Mouse (Mus musculus): ENCODE data around the gene Nrp2. TPM values are rescaled to one million over a fixed set of nuclear protein-coding genes. Genes with fewer than 3 reads are reported as not detected.
A peak's percentile ranks its signal among the peaks of the same experiment; 100 is the strongest.

Gene Nrp2
- polyA plus RNA-seq, 1 experiment: 17.1 TPM

DNA sequence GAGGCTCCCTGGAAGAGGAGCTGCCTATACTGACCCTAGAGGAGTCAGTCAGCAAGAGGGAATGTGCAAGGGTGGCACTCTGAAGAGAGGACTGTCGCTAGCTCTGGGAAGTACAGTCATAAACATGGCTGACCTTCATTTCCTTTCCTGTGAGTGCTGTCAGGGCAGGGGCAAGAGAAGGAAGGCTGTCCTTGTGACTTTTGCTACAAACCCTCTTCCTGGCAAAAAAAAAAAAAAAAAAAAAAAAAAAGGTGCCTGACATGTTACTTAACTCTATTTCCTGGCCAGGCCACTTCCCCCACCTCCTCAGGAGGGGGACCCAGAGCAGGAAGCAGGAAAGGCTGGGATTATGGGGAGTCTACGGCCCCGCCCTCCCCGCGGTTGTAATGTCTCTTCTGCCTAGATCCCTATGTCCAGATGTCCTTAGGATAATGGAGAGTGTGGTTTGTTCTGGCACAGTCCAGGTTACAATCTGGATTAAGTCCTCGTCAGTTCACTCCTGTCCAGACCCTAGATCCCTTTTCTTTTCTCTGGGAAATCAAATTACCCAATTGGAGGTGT, 21.5 kb downstream of the Nrp2 start:
- TF ChIP-seq CTCF (conservative IDR thresholded peaks at IDR 0.05; ENCODE audit: insufficient read depth, insufficient read length, low read depth, low read length) (no peak), POLR2A (IDR thresholded peaks at IDR 0.05; ENCODE audit: low read depth, low read length) (no peak)
- no peaks in the 10 kb centered on the region for H3K27me3 ChIP-seq (replicated peaks; ENCODE audit: control insufficient read depth, insufficient read depth, low read length)
- DNase-seq: peak; percentile 86
- WGBS: 56% methylated on average over 6 of the region's 6 CpGs
- no peaks in the 10 kb centered on the region for H3K36me3 ChIP-seq (ENCODE audit: control insufficient read depth, insufficient read depth, low read length)
- no peak overlapping the region for H3K4me3 ChIP-seq (ENCODE audit: insufficient read depth, low read depth, low read length)
- H3K4me1 ChIP-seq (ENCODE audit: control insufficient read depth, insufficient read depth, low read length): peaks cover 11% of the 10 kb centered on the region; the same call in 1 of the 2 replicates
- peak overlapping the region; percentile 81 for H3K27ac ChIP-seq (ENCODE audit: insufficient read depth, low read depth, low read length)

DNA sequence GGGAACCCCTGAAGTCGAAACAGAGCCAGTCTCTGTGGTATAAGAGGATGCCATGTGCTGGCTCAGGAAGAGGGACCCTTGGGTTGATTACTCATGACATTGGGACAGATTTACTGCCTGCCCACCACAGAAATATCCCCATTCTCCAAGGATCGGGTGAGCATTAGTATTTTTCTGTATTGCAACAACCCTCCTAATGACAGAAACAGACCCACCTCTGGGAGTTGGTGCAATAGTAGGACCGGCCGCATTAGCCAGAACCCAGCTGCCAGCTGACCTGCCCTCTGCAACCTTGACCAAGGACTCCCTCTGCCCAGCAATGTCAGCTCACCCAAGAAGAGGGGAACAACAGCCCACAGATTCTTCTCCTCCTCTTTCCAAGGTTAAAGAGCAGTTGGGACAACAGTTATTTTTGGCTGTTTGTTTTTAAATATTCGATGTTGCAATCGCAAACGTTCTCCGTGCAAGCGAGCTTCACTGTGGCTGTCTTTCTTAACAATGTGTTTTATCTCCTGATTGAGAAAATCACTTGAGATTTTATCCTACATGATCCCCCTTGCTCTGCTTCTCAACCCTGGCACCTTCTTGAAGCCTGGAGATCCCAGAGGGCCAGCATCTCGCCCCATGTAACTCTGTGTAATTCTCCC, 22.1 kb downstream of the Nrp2 start:
- TF ChIP-seq CTCF (conservative IDR thresholded peaks at IDR 0.05; ENCODE audit: insufficient read depth, insufficient read length, low read depth, low read length): no peak
- TF ChIP-seq POLR2A (IDR thresholded peaks at IDR 0.05; ENCODE audit: low read depth, low read length): no peak
- 53% methylated on average over 10 of the region's 10 CpGs for WGBS
- peak overlapping the region; percentile 81 for H3K27ac ChIP-seq (ENCODE audit: insufficient read depth, low read depth, low read length)
- H3K4me3 ChIP-seq (ENCODE audit: insufficient read depth, low read depth, low read length): no peak overlapping the region
- H3K36me3 ChIP-seq (ENCODE audit: control insufficient read depth, insufficient read depth, low read length): no peaks in the 10 kb centered on the region
- H3K4me1 ChIP-seq (ENCODE audit: control insufficient read depth, insufficient read depth, low read length): peaks cover 11% of the 10 kb centered on the region; the same call in 1 of the 2 replicates
- no peak for DNase-seq
- H3K27me3 ChIP-seq (replicated peaks; ENCODE audit: control insufficient read depth, insufficient read depth, low read length): no peaks in the 10 kb centered on the region

DNA sequence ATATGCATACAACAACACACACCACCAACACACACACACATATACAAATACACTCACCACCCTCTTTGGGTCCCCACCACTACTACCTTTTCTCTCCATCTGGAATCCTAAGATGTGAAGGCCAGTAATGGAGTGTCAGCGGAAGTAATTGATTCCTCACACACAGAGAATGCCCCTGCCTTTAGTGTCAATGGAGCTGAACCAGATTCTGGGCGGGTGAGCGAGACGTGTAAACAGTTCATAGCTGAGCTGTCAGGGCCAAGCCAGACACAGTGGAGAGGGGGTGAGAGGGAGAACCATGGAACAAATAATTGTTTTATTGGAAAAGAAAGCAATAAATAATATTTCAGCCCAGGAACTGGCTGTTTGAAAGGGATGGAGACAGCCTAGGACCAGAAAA, 24.1 kb downstream of the Nrp2 start:
- Histone ChIP-seq H3K27me3 (replicated peaks; ENCODE audit: control insufficient read depth, insufficient read depth, low read length) (no peaks in the 10 kb centered on the region), H3K36me3 (ENCODE audit: control insufficient read depth, insufficient read depth, low read length) (no peaks in the 10 kb centered on the region), H3K4me3 (ENCODE audit: insufficient read depth, low read depth, low read length) (no peak overlapping the region), H3K4me1 (ENCODE audit: control insufficient read depth, insufficient read depth, low read length) (peaks cover 8% of the 10 kb centered on the region; the same call in 1 of the 2 replicates), H3K27ac (ENCODE audit: insufficient read depth, low read depth, low read length) (peak overlapping the region; percentile 32; the same call in 1 of the 2 replicates)
- no peak for DNase-seq
- TF ChIP-seq CTCF (conservative IDR thresholded peaks at IDR 0.05; ENCODE audit: insufficient read depth, insufficient read length, low read depth, low read length) (no peak), POLR2A (IDR thresholded peaks at IDR 0.05; ENCODE audit: low read depth, low read length) (no peak)
- WGBS: 60% methylated on average over 4 of the region's 4 CpGs

DNA sequence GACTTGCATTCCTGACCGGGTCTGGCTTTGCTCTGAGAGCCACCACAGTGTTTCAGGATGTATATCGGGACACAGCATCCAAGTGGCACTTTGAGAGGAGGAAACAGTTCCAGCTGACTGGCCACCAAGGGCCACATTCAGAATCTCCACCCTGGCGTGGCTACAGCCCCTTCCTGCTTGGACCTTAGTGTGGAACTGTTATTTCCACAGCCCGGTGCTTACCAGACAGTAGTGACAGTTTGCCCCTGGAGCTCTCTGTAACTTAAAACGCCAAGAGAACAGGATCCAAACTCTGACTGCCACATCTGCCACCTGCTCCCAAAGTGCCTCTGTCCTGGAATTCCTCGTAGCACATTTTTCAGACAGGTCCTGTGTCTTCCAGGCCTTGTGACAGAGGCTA, 25.3 kb downstream of the Nrp2 start:
- Histone ChIP-seq H3K27ac (ENCODE audit: insufficient read depth, low read depth, low read length) (peak overlapping the region; percentile 45), H3K4me1 (ENCODE audit: control insufficient read depth, insufficient read depth, low read length) (peaks cover 8% of the 10 kb centered on the region; the same call in 1 of the 2 replicates), H3K27me3 (replicated peaks; ENCODE audit: control insufficient read depth, insufficient read depth, low read length) (no peaks in the 10 kb centered on the region), H3K36me3 (ENCODE audit: control insufficient read depth, insufficient read depth, low read length) (no peaks in the 10 kb centered on the region), H3K4me3 (ENCODE audit: insufficient read depth, low read depth, low read length) (no peak overlapping the region)
- no peak for TF ChIP-seq CTCF (conservative IDR thresholded peaks at IDR 0.05; ENCODE audit: insufficient read depth, insufficient read length, low read depth, low read length)
- TF ChIP-seq POLR2A (IDR thresholded peaks at IDR 0.05; ENCODE audit: low read depth, low read length): no peak
- no peak for DNase-seq
- WGBS: 31% methylated on average over 6 of the region's 6 CpGs

DNA sequence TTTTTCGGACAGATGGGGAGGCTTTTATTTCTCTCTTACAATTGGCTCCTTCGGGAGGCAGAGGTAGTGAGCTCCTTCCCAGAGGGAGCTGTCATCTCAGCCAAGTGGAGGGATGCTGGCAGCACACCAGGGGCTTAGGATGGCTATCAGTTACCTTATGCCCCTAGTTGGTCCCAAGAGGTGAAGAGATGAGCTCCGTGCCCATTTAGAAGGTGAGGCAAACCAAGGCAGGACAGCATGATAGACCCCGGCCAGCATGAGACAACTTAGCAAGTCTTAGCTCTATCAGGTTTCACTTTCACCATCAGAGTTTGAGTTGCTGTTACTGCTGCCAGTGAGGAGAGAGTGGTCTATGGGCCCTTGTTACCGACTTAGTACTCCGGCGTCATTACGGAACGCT, 25.8 kb downstream of the Nrp2 start:
- TF ChIP-seq CTCF (conservative IDR thresholded peaks at IDR 0.05; ENCODE audit: insufficient read depth, insufficient read length, low read depth, low read length) (no peak), POLR2A (IDR thresholded peaks at IDR 0.05; ENCODE audit: low read depth, low read length) (no peak)
- Histone ChIP-seq H3K27ac (ENCODE audit: insufficient read depth, low read depth, low read length) (peak overlapping the region; percentile 45; the same call in 1 of the 2 replicates), H3K4me1 (ENCODE audit: control insufficient read depth, insufficient read depth, low read length) (peaks cover 8% of the 10 kb centered on the region; the same call in 1 of the 2 replicates), H3K36me3 (ENCODE audit: control insufficient read depth, insufficient read depth, low read length) (no peaks in the 10 kb centered on the region), H3K27me3 (replicated peaks; ENCODE audit: control insufficient read depth, insufficient read depth, low read length) (no peaks in the 10 kb centered on the region), H3K4me3 (ENCODE audit: insufficient read depth, low read depth, low read length) (no peak overlapping the region)
- DNase-seq: no peak
- 61% methylated on average over 9 of the region's 9 CpGs for WGBS

DNA sequence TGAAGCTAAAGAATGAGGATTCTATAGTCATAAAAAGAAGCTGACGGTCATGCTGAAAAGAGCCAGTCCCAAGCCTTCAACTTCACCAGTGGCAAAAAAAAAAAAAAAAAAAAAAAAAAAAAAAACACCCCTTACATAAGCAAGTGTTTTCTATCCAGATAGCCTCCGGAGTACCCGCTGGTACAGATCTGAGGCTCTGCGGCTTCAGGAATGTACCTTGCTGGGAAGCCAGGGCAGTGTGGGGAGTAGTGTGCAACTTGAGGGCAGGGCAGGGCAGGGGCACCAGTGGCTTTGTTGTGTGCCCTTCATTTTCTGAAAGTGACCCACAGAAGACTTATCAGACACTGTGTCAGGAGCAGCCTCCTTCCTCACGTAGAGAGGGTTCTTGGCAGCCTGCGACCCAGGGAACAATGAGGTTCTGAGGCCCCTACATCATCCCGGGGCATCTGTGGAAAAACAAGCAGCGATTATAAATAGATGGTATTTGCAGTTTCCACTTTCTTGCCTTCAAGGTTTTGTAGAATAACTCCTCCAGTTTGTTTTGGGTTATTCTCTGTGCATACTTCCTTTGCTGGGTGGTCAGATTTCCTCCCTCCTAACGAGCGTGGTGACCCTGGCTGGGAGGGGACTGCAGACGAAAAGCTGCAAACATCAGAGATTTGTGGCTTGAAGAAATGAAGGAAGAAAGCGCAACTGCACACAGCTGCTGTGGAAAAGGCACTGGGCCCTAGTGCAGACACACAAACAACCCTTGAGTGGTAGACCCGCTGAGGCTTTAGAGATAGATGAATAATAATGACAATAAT, 26.5 kb downstream of the Nrp2 start:
- Histone ChIP-seq H3K36me3 (ENCODE audit: control insufficient read depth, insufficient read depth, low read length) (no peaks in the 10 kb centered on the region), H3K27me3 (replicated peaks; ENCODE audit: control insufficient read depth, insufficient read depth, low read length) (no peaks in the 10 kb centered on the region), H3K27ac (ENCODE audit: insufficient read depth, low read depth, low read length) (peak overlapping the region; percentile 79), H3K4me1 (ENCODE audit: control insufficient read depth, insufficient read depth, low read length) (peaks cover 8% of the 10 kb centered on the region; the same call in 1 of the 2 replicates), H3K4me3 (ENCODE audit: insufficient read depth, low read depth, low read length) (no peak overlapping the region)
- WGBS: 49% methylated on average over 13 of the region's 13 CpGs
- peak; percentile 45 for DNase-seq
- TF ChIP-seq CTCF (conservative IDR thresholded peaks at IDR 0.05; ENCODE audit: insufficient read depth, insufficient read length, low read depth, low read length) (no peak), POLR2A (IDR thresholded peaks at IDR 0.05; ENCODE audit: low read depth, low read length) (no peak)

DNA sequence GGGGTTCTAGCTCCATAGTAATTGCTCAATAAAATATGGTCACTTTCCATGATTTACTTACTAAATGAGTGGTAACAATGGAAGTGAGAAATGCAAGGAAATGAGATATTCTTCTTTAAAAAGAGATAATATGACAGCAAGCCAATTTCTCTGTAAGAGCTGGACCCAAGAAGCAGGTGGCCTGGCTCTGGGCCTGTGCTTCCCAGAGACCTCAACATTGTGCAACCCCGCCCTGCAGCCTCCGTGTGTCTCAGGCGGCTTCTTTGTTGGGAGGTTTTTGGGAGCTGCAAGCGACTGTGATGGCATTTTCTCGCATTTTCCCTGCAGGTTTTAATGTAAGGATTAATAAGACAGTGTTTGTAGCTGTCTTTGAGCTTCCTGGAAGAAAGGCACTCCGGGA, 29.0 kb downstream of the Nrp2 start:
- Histone ChIP-seq H3K4me3 (ENCODE audit: insufficient read depth, low read depth, low read length) (no peak overlapping the region), H3K27me3 (replicated peaks; ENCODE audit: control insufficient read depth, insufficient read depth, low read length) (no peaks in the 10 kb centered on the region), H3K36me3 (ENCODE audit: control insufficient read depth, insufficient read depth, low read length) (no peaks in the 10 kb centered on the region), H3K27ac (ENCODE audit: insufficient read depth, low read depth, low read length) (no peak overlapping the region), H3K4me1 (ENCODE audit: control insufficient read depth, insufficient read depth, low read length) (peaks cover 7% of the 10 kb centered on the region; the same call in 1 of the 2 replicates)
- DNase-seq: no peak
- no peak for TF ChIP-seq CTCF (conservative IDR thresholded peaks at IDR 0.05; ENCODE audit: insufficient read depth, insufficient read length, low read depth, low read length)
- TF ChIP-seq POLR2A (IDR thresholded peaks at IDR 0.05; ENCODE audit: low read depth, low read length): no peak
- 83% methylated on average over 6 of the region's 6 CpGs for WGBS

All from kidney, adult 2 months (tissue).